Mouse (Mus musculus) kidney, adult 2 months (tissue): ENCODE measurements around the gene Nanos3.

Experiments
- CTCF ChIP-seq: fragments of 200-500 bp; conservative IDR thresholded peaks from 2 replicates; pipeline ENCODE4 v1.5.1; 2011; ENCODE audit warnings: low read depth, mild to moderate bottlenecking, control low read depth, low read length, moderate library complexity, mixed read lengths; ENCODE audit not compliant: insufficient read depth, insufficient read length
- POLR2A ChIP-seq: fragments of 200-500 bp; IDR thresholded peaks from one replicate; pipeline ENCODE4 v1.6.1; 2011; ENCODE audit warnings: low read depth, low read length, control low read depth

GRCm38 (mm10) chr8:84200126-84200555, 15.1 kb upstream of the Nanos3 start:
- TF ChIP-seq POLR2A (no peak), CTCF (no peak)
